Mouse (Mus musculus) testis, adult 2 months (tissue): ENCODE measurements around the gene Exoc4.

Source experiments
- CTCF ChIP-seq: fragments of 200-500 bp; IDR thresholded peaks from 2 replicates; pipeline ENCODE4 v1.5.1; 2012; ENCODE audit warnings: low read depth, mild to moderate bottlenecking, inconsistent platforms, low read length, moderate library complexity; ENCODE audit not compliant: control insufficient read depth, insufficient read depth, insufficient replicate concordance
- POLR2A ChIP-seq: fragments of 200-500 bp; IDR thresholded peaks from 2 replicates; pipeline ENCODE4 v1.6.1; 2012; ENCODE audit warnings: low read depth, mild to moderate bottlenecking, inconsistent platforms, low read length, moderate library complexity; ENCODE audit not compliant: control insufficient read depth

- TF ChIP-seq POLR2A (no peak), CTCF (no peak)
Measured at GRCm38 (mm10) chr6:33792604-33793003, 543.7 kb downstream of the Exoc4 start.
